9 mouse cellular contexts compared by ENCODE assay signal in the genomic region with DNA sequence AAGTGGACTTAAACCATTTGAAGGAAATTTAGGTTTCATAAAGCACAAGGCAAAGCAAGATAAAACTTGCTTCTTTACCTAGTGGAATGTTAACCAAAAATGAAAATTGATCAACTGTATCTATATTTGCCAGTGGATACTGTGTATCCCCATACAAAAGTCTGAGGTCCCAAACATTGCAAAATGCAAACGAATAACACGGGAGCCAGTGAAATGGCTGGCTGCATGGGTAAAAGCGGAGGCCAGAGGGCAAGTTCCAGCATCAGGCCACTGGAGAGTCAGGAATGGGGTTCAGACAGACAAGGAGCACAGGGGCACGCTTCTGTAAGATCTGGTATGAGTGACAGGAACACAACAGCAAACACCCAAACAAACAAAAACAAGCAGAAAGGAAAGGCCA. TPM values are rescaled to one million over a fixed set of nuclear protein-coding genes. Genes with fewer than 3 reads are reported as not detected.
DNase-seq lines count a peak whose midpoint lies in the region; ATAC-seq lines count a peak whose summit lies in the region.
"Had no signal": no experiment of that assay in that cellular context is flagged by ENCODE, and none has a peak within 500 bp of the region (broad histone marks: within the 10 kb centered on the region; RNA-seq: fewer than 3 reads in every experiment).

No protein-coding gene starts in this region.

- no peak overlapping the region for H3K9ac ChIP-seq in hindbrain, embryonic 12.5 days
- H3K9ac ChIP-seq in liver, embryonic 15.5 days, result peak overlapping the region; percentile 75

- WGBS in hindbrain, embryonic 12.5 days, result 54% methylated on average over 4 of the region's 4 CpGs
- 59% methylated on average over 4 of the region's 4 CpGs for WGBS in liver, embryonic 15.5 days (ENCODE audit: insufficient replicate concordance)

- H3K27me3 ChIP-seq in hindbrain, embryonic 12.5 days, result no peaks in the 10 kb centered on the region
- H3K27me3 ChIP-seq in liver, embryonic 15.5 days, result no peaks in the 10 kb centered on the region

- no peaks in the 10 kb centered on the region for H3K9me3 ChIP-seq in hindbrain, embryonic 12.5 days (replicated peaks)
- no peaks in the 10 kb centered on the region for H3K9me3 ChIP-seq in liver, embryonic 15.5 days (replicated peaks)

- peak overlapping the region; percentile 65 for H3K4me2 ChIP-seq in hindbrain, embryonic 12.5 days (replicated peaks)
- H3K4me2 ChIP-seq in liver, embryonic 15.5 days, result peak overlapping the region; percentile 94

- peaks cover 22% of the 10 kb centered on the region for H3K4me1 ChIP-seq in brown adipose tissue, adult 24 weeks (ENCODE audit: control insufficient read depth, insufficient read depth, insufficient read length, low read length)
- peaks cover 18% of the 10 kb centered on the region for H3K4me1 ChIP-seq in hindbrain, embryonic 12.5 days
- peaks cover 76% of the 10 kb centered on the region for H3K4me1 ChIP-seq in liver, embryonic 15.5 days (replicated peaks)

- DNase-seq in kidney, adult 9 months, result peak; percentile 32
- no peak for DNase-seq in kidney, adult 18-20 months
- DNase-seq in embryo, embryonic 10 days (ENCODE audit: low spot score), result no peak
- no peak for DNase-seq in thymus, postnatal 25 days
- no peak for DNase-seq in adrenal gland, postnatal 25 days
- DNase-seq: gastrocnemius, postnatal 10 days had no signal

- no peak overlapping the region for H3K27ac ChIP-seq in brown adipose tissue, adult 24 weeks (replicated peaks; ENCODE audit: low read depth, low read length)
- H3K27ac ChIP-seq in hindbrain, embryonic 12.5 days, result no peak overlapping the region
- peak overlapping the region; percentile 88 for H3K27ac ChIP-seq in liver, embryonic 15.5 days (replicated peaks)

- H3K4me3 ChIP-seq in brown adipose tissue, adult 24 weeks (ENCODE audit: insufficient read depth, low read depth, low read length), result peak overlapping the region; percentile 85
- no peak overlapping the region for H3K4me3 ChIP-seq in hindbrain, embryonic 12.5 days
- H3K4me3 ChIP-seq in liver, embryonic 15.5 days (replicated peaks), result peak overlapping the region; percentile 89

- no peaks in the 10 kb centered on the region for H3K36me3 ChIP-seq in hindbrain, embryonic 12.5 days
- H3K36me3 ChIP-seq in liver, embryonic 15.5 days (replicated peaks), result no peaks in the 10 kb centered on the region

- no peak for ATAC-seq in hindbrain, embryonic 12.5 days (ENCODE audit: low FRiP score)
- no peak for ATAC-seq in liver, embryonic 15.5 days (ENCODE audit: insufficient read depth)

RNA-seq across cellular contexts. Expression of a gene that starts 13.3 kb away (rescaled TPM):
- 17.4 and 17.8 TPM in 2 replicates for polyA plus RNA-seq in brown adipose tissue, adult 24 weeks (2012; ENCODE audit: insufficient read depth, insufficient read length, missing spikeins)
- 24.6 and 28.2 TPM in 2 replicates for polyA plus RNA-seq in hindbrain, embryonic 12.5 days (2016; fragmentation: Nextera tagmentation; extraction: Ambion mirVana)
- 30.8 and 31.7 TPM in 2 replicates for polyA plus RNA-seq in liver, embryonic 15.5 days (2015; fragmentation: Nextera tagmentation; extraction: Ambion mirVana)
- 28.7 and 40.6 TPM in 2 replicates for total RNA-seq in adrenal gland, postnatal 25 days (2021)
